Mouse (Mus musculus) heart, embryonic 11.5 days (tissue): ENCODE results near the gene Trim8. TPM values are rescaled to one million over a fixed set of nuclear protein-coding genes. Genes with fewer than 3 reads are reported as not detected.
A peak's percentile ranks its signal among the peaks of the same experiment; 100 is the strongest.

Source experiments
- ATAC-seq: fragments of 200-750 bp; cut with Nextera tagmentation; replicated peaks from 2 replicates; pipeline ENCODE4 v1.8.0; 2017; ENCODE audit warnings: moderate library complexity; ENCODE audit not compliant: insufficient number of reproducible peaks, low FRiP score, low TSS enrichment
- H3K27ac ChIP-seq: fragments of 300-500 bp; sonication (generic); 2 replicates; pipeline ENCODE4 v1.5.1; 2014; ENCODE audit warnings: mild to moderate bottlenecking, low read depth, low read length
- H3K27me3 ChIP-seq: fragments of 300-500 bp; sonication (generic); 2 replicates; pipeline ENCODE4 v1.6.1; 2014; ENCODE audit warnings: mild to moderate bottlenecking, low read length, mixed read lengths; ENCODE audit not compliant: control insufficient read depth, insufficient read depth
- H3K36me3 ChIP-seq: fragments of 300-500 bp; sonication (generic); 2 replicates; pipeline ENCODE4 v1.6.1; 2014; ENCODE audit warnings: mild to moderate bottlenecking, low read length, moderate library complexity, mixed read lengths; ENCODE audit not compliant: control insufficient read depth, insufficient read depth
- H3K4me1 ChIP-seq: fragments of 300-500 bp; sonication (generic); 2 replicates; pipeline ENCODE4 v1.6.1; 2014; ENCODE audit warnings: low read length; ENCODE audit not compliant: control insufficient read depth, insufficient read depth
- H3K4me2 ChIP-seq: fragments of 300-500 bp; sonication (generic); 2 replicates; pipeline ENCODE4 v1.6.1; 2014; ENCODE audit warnings: mild to moderate bottlenecking, moderate library complexity
- H3K4me3 ChIP-seq: fragments of 300-500 bp; sonication (generic); 2 replicates; pipeline ENCODE4 v1.5.1; 2014; ENCODE audit warnings: low read depth, low read length
- H3K9ac ChIP-seq: fragments of 300-500 bp; sonication (generic); 2 replicates; pipeline ENCODE4 v1.6.1; 2014; ENCODE audit warnings: mild to moderate bottlenecking, low read depth, low read length, moderate library complexity
- H3K9me3 ChIP-seq: fragments of 300-500 bp; sonication (generic); replicated peaks from 2 replicates; pipeline ENCODE4 v1.6.1; 2016; ENCODE audit warnings: low read length; ENCODE audit not compliant: control insufficient read depth
- WGBS: fragments of 180-500 bp; shearing (Covaris S2); extraction: QIAGEN DNeasy Blood & Tissue Kit; methylation state at CpG from one replicate; pipeline ENCODE4 v1.1.7; 2014; ENCODE audit not compliant: insufficient replicate concordance; 5-methylcytosine and 5-hydroxymethylcytosine counted together
- polyA plus RNA-seq: library from polyadenylated mRNA; unstranded; fragments of >200 nt; fragmentation: Nextera tagmentation; extraction: Ambion mirVana; gene quantifications from 2 replicates; pipeline ENCODE4 v1.2.1, GENCODE M21; 2014

Trim8 gene
- polyA plus RNA-seq, 1 experiment from 2014 or later: 18.6 TPM

DNA sequence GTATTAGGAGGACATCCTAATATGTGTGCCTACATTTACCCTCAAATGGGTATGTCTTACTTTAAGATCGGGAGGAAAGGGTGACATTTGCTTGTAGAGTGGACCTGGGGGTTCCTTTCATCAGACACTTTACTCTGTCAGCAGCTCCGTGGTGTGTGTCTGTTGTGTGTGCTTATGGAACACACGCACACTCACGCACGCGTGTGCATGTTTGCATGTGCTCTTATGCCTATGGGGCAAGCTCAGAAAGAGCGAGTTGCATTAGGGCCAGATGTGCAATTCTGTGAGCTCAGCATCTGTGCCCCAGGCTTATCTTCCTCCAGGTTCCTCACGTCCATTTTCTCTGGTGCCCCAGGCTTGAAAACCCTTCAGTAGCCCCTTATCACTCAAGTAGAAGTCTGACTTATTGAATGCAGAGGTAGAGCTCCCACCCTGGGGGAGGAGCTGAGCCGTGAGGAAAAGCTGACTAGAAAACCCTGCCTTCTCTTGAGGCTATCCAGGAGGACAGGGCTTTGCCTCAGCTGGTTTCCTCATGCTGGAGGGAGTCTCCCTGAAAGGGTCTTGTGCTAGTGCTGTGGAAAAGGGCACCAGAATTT is 3.4 kb downstream of the Trim8 start:
- Histone ChIP-seq H3K4me3 (peak overlapping the region; percentile 85), H3K4me1 (peaks cover 58% of the 10 kb centered on the region), H3K9me3 (no peaks in the 10 kb centered on the region), H3K9ac (peak overlapping the region; percentile 98), H3K4me2 (peak overlapping the region; percentile 98), H3K27me3 (no peaks in the 10 kb centered on the region), H3K36me3 (peaks cover 18% of the 10 kb centered on the region), H3K27ac (peak overlapping the region; percentile 99)
- 26% methylated on average over 9 of the region's 9 CpGs for WGBS
- ATAC-seq: no peak

DNA sequence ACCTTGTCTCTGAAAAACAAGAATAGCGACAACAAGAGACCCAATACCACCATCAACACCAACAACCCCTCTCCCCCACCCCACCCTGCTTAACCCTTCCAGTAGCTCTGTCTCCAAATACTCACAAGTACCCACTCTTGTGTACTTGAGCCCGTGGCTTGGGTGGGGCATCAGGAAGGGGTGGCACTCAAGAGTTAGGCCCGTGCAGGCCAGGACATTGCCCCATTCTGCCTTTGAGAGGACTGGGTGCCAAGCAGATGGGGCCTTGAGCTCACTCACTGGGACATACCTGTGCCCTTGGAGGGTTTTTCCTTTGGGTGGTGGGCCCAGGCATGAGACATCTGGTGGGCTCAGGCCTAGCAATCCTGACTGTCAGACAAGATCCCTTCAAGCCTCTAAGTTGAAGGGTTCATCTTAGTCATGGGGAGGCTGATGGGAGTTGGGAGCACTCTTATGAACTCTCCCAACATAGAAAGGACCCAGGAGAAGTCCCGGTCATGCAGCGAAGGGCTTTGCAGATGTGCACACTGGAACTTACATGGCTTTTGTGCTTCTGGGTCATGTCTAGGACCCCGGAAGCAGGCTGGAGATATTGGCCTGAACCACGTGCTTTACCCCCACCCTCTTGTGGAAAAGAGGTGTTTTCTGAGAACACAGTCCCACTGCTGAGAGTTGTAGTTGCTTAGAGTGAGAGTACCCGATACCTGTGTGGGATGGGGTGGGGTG is 4.3 kb downstream of the Trim8 start:
- H3K9ac ChIP-seq: peak overlapping the region; percentile 47; the same call in 1 of the 2 replicates
- H3K4me3 ChIP-seq: peak overlapping the region; percentile 85
- peaks cover 18% of the 10 kb centered on the region for H3K36me3 ChIP-seq
- no peaks in the 10 kb centered on the region for H3K9me3 ChIP-seq
- 79% methylated on average over 8 of the region's 8 CpGs for WGBS
- peak overlapping the region; percentile 98 for H3K4me2 ChIP-seq
- no peaks in the 10 kb centered on the region for H3K27me3 ChIP-seq
- peak overlapping the region; percentile 54; the same call in 1 of the 2 replicates for H3K27ac ChIP-seq
- H3K4me1 ChIP-seq: peaks cover 67% of the 10 kb centered on the region
- no peak for ATAC-seq

DNA sequence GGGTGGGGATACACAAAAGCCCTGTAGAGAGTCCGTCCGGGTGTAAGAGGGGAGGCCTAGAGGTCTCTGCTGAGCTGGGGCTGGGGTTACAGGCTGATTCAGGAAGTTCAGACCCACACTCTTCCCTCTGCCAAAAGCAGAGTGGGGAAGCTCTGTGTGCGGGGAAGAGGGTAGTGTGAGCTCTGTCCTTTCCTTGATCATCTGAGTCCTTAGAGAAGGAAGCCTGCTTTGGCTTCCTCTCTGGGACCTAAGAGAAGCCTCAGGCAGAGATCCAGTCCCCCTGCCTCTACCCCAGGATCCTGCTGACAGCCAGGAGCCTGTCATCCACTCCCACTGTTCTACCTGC is 4.8 kb downstream of the Trim8 start:
- no peaks in the 10 kb centered on the region for H3K27me3 ChIP-seq
- peaks cover 18% of the 10 kb centered on the region for H3K36me3 ChIP-seq
- H3K27ac ChIP-seq: no peak overlapping the region
- H3K4me1 ChIP-seq: peaks cover 73% of the 10 kb centered on the region
- peak overlapping the region; percentile 98 for H3K4me2 ChIP-seq
- peak overlapping the region; percentile 39; the same call in 1 of the 2 replicates for H3K9ac ChIP-seq
- ATAC-seq: no peak
- no peaks in the 10 kb centered on the region for H3K9me3 ChIP-seq
- peak overlapping the region; percentile 85; the same call in 1 of the 2 replicates for H3K4me3 ChIP-seq
- WGBS: 60% methylated on average over 3 of the region's 3 CpGs

DNA sequence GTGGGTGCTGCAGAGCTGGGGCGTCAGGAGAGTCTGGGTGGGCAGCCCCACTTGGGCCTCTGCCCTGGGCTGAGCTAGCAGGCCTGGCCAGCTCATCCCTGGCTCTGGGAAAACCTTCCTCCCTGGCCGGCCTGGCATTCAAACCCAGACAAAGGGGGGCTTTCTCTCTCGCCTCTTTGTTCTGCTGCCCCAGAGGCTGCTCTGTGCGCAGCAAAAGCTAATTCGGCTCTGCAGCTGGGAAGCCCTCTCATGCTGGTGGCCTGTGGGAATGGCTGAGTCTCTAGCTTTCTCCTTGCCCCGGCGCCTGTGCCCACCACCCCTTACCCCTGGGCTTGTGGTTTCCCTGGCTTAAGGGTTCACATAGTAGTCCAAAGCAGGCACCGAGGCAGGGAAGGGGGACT is 5.7 kb downstream of the Trim8 start:
- peak overlapping the region; percentile 25 for H3K4me2 ChIP-seq
- H3K27me3 ChIP-seq: no peaks in the 10 kb centered on the region
- peaks cover 20% of the 10 kb centered on the region for H3K36me3 ChIP-seq
- no peaks in the 10 kb centered on the region for H3K9me3 ChIP-seq
- no peak for ATAC-seq
- H3K4me3 ChIP-seq: no peak overlapping the region
- peak overlapping the region; percentile 16; the same call in 1 of the 2 replicates for H3K9ac ChIP-seq
- H3K4me1 ChIP-seq: peaks cover 73% of the 10 kb centered on the region
- WGBS: 82% methylated on average over 8 of the region's 8 CpGs
- no peak overlapping the region for H3K27ac ChIP-seq

DNA sequence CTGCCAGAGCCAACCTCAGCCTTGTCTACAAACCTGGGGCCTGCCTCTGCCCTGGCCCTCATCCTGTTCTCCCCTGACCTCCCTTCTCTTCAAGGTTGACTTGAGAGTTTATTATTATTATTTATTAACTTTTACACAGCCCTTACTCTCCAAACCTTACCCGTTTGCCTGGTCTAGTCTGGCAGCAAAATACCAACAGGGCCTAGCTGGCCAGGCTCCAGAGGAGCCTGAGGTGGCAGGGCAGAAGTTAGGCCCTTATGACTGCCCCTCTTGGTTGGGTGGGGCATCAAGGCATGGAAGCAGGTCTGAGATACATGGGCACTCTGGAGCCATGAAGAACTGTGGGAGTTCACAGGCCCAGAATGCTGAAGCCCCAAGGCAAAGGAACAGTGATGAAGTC is 6.3 kb downstream of the Trim8 start:
- Histone ChIP-seq H3K27me3 (no peaks in the 10 kb centered on the region), H3K9me3 (no peaks in the 10 kb centered on the region), H3K4me2 (no peak overlapping the region), H3K4me1 (peaks cover 73% of the 10 kb centered on the region), H3K36me3 (peaks cover 23% of the 10 kb centered on the region), H3K9ac (no peak overlapping the region), H3K4me3 (no peak overlapping the region; the same call in 1 of the 2 replicates), H3K27ac (no peak overlapping the region)
- ATAC-seq: no peak
- WGBS: 94% methylated on average over 1 of the region's 1 CpGs

DNA sequence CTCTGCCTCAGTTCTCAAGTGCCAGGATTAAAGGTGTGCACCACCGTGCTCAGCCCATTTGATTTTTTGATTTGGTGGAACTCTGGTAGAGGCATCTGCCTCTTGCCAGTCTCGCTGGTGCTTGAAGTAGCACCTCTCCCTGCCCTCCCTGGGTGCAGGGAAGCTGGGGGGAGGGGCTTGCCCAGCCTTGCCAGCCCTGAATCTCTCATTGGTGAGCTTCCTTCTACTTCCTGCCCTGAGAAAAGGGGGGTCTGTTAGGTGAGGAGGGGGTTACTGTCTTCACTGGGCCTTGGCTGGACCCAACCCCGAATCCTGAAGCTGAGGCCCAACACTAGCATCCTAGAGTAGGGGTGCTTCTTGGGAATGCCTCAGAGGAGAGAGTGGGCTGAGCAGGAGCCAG is 7.2 kb downstream of the Trim8 start:
- ATAC-seq: no peak
- 68% methylated on average over 3 of the region's 3 CpGs for WGBS

DNA sequence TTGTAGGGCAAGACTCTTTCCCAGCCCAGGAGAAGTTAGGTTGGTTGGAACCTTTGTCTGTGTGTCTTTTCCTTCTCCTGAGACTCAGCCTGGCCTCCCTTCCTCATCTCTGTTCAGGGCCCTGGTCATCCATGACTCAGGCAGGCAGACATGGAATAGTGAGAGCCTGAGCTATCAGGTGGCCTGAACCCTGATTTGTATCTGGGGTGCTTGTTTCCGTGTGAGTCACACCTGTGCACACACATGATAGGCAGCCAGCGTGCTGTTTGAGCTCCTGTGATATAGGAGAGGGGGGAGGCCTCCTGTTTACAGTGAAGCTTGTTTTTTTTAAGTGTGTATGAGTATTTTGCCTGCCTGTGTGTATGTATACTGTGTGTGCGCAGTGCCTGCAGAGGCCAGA is 7.7 kb downstream of the Trim8 start:
- Histone ChIP-seq H3K36me3 (peaks cover 32% of the 10 kb centered on the region), H3K4me1 (peaks cover 71% of the 10 kb centered on the region), H3K27ac (peak overlapping the region; percentile 16; the same call in 1 of the 2 replicates), H3K27me3 (no peaks in the 10 kb centered on the region), H3K4me3 (no peak overlapping the region), H3K4me2 (no peak overlapping the region), H3K9ac (no peak overlapping the region), H3K9me3 (no peaks in the 10 kb centered on the region)
- 71% methylated on average over 3 of the region's 3 CpGs for WGBS
- no peak for ATAC-seq

More for the DNA sequence above, 7.2 kb downstream of the Trim8 start:
- no peak overlapping the region for H3K4me2 ChIP-seq
- no peaks in the 10 kb centered on the region for H3K27me3 ChIP-seq
- H3K4me3 ChIP-seq: no peak overlapping the region
- peaks cover 73% of the 10 kb centered on the region for H3K4me1 ChIP-seq
- no peak overlapping the region for H3K9ac ChIP-seq
- H3K27ac ChIP-seq: peak overlapping the region; percentile 16; the same call in 1 of the 2 replicates
- peaks cover 27% of the 10 kb centered on the region for H3K36me3 ChIP-seq
- no peaks in the 10 kb centered on the region for H3K9me3 ChIP-seq

DNA sequence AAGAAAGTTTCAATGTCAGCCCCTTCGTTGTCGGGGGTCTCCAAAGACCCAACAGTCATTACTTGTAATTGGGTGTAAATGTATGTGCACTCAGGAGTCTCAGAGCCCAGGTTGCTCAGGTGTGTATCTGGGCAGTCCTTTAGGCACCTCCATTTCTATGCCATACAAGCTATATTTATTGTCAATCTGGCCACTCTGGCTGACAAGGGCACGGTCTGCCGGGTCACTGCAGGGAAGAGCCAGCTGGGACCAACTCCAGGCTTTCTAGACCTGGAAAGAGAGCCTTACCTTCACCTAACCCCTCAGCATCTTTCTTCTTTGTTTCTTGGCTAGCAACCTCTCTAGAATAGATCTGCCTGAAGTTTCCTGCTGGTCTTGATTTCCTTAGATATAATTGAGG is 8.2 kb downstream of the Trim8 start:
- Histone ChIP-seq H3K9ac (no peak overlapping the region), H3K27me3 (no peaks in the 10 kb centered on the region), H3K27ac (no peak overlapping the region), H3K4me1 (peaks cover 67% of the 10 kb centered on the region), H3K36me3 (peaks cover 37% of the 10 kb centered on the region), H3K9me3 (no peaks in the 10 kb centered on the region), H3K4me2 (no peak overlapping the region), H3K4me3 (no peak overlapping the region)
- 79% methylated on average over 4 of the region's 4 CpGs for WGBS
- no peak for ATAC-seq
